Mouse (Mus musculus): Measurements from ENCODE around the gene Zdhhc13. TPM values are rescaled to one million over a fixed set of nuclear protein-coding genes. Genes with fewer than 3 reads are reported as not detected.

Zdhhc13 gene
- total RNA-seq, 2 experiments from 2014 or later, result 25.5 to 26.6 TPM

- peak; percentile 33 to 45 for DNase-seq (ENCODE audit: low spot score in 2 of 2)
- intact Hi-C loops (cut with DNase I), result no loop called here
These were observed 9.7 kb upstream of the Zdhhc13 start for GRCm38 (mm10) chr7:48779110-48779509.

DNA sequence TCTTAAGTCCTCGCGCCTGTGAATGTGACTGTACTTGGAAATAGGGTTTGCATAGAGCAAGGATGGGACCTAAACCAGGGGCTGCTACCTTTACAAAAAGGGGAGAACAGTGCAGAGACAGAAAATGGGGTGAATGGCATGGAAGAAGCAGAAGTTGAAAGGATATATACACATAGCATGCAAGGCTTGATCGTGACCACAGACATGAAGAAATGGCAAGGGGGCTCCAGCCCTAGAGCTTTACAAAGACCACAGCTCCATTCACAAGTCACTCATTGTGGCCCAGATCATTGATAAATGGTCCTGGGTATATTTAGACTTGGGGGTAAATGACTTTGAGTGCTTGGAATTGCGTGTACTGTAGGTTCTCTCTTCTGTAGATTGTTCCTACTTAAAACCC, 6.4 kb upstream of the Zdhhc13 start:
- DNase-seq (ENCODE audit: low spot score in 2 of 2), result no peak
- intact Hi-C loops (cut with DNase I), result no loop called here

DNA sequence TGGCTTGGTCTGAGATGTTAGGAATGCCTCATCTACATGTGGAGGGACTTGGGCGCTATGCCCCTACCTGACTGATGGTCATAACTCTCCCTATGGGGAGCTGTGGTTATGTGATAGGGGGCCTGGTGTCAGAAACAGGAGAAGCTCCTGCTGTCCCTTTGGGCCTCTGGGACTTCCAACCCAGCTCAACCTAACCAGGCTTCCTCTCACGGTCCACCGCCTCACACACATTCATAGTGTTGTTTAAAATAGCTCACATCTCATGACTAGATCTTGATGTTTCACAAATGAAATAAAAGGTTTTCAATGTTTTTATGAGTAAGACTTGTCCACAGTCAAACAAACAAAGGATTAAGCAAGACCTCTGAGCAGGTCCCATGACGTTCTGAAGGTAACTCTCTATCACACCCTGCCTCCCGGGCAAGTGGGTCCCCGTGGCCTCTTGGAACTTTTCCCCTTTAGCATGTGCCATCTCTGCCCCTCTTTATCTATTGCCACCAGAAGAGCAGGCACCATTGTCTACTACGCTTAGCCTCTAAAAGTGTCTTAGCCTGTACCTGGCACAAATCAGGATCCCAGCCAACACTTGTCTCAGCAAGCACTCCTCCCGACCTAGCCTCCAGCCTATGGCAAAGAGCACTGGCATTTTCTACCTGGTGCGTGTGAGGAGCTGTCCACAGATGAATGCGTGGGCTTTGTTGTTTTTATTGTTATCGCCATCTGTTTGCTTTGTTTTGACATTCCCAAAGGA, 3.9 kb upstream of the Zdhhc13 start:
- intact Hi-C loops (cut with DNase I), result no loop called here
- DNase-seq (ENCODE audit: low spot score in 2 of 2), result no peak

GRCm38 (mm10) chr7:48788348-48788747, 455 bp upstream of the Zdhhc13 start:
- no peak for DNase-seq (ENCODE audit: low spot score in 2 of 2)
- intact Hi-C loops (cut with DNase I), result no loop called here

DNA sequence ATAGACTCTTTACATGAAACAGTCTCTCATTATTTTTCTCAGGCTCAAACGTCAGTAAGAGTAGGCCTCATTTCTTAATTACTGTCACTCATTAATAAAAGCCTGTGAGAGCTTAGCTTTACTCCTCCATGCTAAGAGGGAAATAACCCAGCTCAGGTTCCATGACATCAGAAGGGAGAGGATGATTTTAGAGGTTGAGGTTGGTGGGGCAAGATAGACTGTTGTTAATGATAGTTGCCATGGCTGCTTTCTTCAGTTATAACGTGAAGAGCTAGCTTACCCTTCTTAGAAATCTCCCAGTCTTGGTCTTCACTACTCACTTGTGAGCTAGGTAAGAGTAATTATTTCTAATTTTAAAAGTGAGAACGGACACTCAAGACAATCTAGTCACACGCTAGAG, 1.3 kb downstream of the Zdhhc13 start:
- DNase-seq (ENCODE audit: low spot score in 2 of 2), result no peak
- intact Hi-C loops (cut with DNase I), result no loop called here

DNA sequence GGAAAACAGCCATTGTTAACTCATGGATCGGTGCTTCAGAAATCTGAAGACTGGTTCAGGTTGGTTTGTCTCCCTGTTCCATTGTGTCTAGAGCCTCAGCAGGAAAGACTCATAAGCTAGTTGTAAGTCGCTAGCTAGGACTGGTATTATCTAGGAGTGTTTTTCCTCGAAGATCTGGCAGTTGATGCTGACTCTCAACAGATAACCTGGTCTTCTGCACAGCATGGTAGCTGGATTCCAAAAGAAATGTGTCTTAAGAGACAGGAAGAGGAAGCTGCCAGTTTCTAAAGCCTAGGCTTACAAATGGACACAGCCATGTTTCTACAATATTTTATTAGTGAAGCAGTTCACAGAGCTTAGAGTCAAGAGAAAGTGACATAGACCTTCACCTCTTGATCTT, 2.6 kb downstream of the Zdhhc13 start:
- intact Hi-C loops (cut with DNase I), result no loop called here
- DNase-seq (ENCODE audit: low spot score in 2 of 2), result no peak

- intact Hi-C loops (cut with DNase I), result no loop called here
These were observed 6.3 kb downstream of the Zdhhc13 start for GRCm38 (mm10) chr7:48795130-48795529.

GRCm38 (mm10) chr7:48803381-48803780, 14.6 kb downstream of the Zdhhc13 start:
- no peak for DNase-seq (ENCODE audit: low spot score in 2 of 2)
- intact Hi-C loops (cut with DNase I), result loop anchor here (10.0 kb wide), 1 partner anchor 321 kb away; no protein-coding TSS in a partner anchor

More at GRCm38 (mm10) chr7:48795130-48795529, 6.3 kb downstream of the Zdhhc13 start:
- no peak for DNase-seq (ENCODE audit: low spot score in 2 of 2)

DNA sequence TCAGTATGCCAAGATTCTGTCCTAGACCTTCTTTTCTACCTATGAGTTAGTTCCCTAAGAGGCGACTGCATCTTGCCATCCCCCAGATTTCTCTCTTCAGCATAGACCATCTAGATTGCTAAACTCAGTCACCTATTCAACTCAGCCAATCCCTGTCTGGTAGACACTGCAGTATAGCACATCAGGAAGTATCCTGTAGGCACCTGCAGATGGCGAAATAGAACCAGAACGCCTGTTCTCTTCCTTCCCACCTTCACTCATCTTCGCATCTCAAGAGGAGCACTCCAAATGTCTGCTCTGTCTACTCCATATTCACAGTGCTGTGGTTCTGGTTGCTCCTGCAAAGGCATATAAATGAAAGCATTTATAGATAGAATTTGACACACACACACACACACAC, 17.8 kb downstream of the Zdhhc13 start:
- DNase-seq (ENCODE audit: low spot score in 2 of 2), result no peak
- intact Hi-C loops (cut with DNase I), result loop anchor here (10.0 kb wide), 1 partner anchor 318 kb away; no protein-coding TSS in a partner anchor

DNA sequence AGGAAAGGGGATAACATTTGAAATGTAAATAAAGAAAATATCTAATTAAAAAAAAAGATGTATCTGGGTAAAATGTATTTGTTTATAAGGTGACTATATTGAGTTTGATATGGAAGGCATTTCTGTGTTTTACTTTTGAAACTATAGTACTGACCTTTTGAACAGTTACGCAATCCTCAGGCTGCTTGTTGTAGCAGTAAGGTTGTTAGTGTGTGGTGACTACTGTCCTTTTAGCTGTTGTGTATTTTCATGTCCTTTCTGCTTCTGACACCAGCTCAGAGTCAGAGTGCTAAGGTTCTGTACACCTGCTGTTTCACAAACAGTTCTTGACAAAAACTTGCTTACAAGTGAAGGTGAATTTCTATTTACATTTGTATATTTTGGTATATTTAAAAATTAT, 21.8 kb downstream of the Zdhhc13 start:
- intact Hi-C loops (cut with DNase I), result no loop called here
- no peak for DNase-seq (ENCODE audit: low spot score in 2 of 2)

- no peak for DNase-seq (ENCODE audit: low spot score in 2 of 2)
- intact Hi-C loops (cut with DNase I), result no loop called here
These were observed 23.6 kb downstream of the Zdhhc13 start for GRCm38 (mm10) chr7:48812358-48812757.

DNA sequence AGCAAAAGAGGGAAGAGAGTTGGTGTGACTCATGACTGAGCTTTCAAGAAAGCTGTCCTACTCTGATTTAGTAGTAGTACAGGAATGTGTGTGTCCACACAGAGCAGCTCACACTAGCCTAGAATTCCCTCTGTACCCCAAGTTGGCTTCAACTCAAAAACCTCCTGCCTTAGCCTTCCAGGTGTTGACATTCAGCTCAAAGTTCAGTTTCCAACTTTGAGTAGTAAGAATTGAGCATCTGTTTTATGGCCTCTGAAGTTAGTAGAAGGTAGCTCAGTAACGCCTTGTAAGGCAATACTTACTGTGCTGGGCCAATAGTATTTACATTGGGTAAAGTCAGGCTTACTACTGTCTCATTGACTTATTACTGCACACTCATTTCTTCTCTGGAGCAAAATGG, 24.8 kb downstream of the Zdhhc13 start:
- DNase-seq (ENCODE audit: low spot score in 2 of 2), result no peak
- intact Hi-C loops (cut with DNase I), result no loop called here

DNA sequence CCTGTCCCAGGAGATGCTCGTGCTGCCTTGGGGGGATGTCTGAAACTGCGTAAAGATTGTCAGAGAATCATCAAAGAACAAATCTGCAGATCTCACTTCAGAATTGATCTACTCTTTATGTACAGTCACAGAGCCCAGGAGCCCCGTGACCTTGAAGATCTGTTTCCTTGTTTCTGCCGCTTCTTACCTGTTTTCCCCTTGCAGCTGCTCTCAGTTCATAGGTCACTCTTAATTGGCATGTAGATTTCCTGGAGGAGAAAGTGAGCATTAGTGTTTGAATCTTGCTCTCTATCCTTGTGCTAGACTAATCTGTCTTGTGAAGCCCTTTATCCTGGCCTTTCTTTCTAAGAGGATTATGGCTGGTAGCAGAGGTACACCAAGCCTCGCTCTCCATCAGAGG, 32.9 kb downstream of the Zdhhc13 start:
- intact Hi-C loops (cut with DNase I), result loop anchor here (5.0 kb wide), 1 partner anchor 56 kb away; no protein-coding TSS in a partner anchor
- DNase-seq (ENCODE audit: low spot score in 2 of 2), result no peak

GRCm38 (mm10) chr7:48823621-48824020, 34.8 kb downstream of the Zdhhc13 start:
- intact Hi-C loops (cut with DNase I), result loop anchor here (5.0 kb wide), 1 partner anchor 54 kb away; no protein-coding TSS in a partner anchor
- DNase-seq (ENCODE audit: low spot score in 2 of 2), result no peak

DNA sequence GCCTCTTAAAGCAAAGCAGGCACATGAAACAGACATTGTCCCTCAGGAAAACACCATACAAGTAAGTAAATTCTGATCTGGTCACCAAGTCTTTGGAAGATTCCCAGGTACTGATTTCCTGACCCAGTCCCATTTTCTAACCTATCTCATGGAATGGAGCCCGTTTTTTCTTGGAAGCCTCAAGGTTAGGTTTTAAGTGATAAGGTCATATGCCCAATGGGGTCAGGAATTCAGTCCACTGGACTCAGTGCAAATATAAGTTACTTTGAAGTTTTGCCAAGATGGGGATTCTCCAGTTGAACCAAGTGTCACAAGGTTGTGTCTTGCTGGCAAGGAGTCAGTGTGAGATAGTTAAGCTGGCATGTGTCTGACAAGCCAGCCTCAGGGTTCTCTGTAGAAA, 35.9 kb downstream of the Zdhhc13 start:
- DNase-seq (ENCODE audit: low spot score in 2 of 2), result no peak
- intact Hi-C loops (cut with DNase I), result loop anchor here (5.0 kb wide), 1 partner anchor 53 kb away; no protein-coding TSS in a partner anchor

DNA sequence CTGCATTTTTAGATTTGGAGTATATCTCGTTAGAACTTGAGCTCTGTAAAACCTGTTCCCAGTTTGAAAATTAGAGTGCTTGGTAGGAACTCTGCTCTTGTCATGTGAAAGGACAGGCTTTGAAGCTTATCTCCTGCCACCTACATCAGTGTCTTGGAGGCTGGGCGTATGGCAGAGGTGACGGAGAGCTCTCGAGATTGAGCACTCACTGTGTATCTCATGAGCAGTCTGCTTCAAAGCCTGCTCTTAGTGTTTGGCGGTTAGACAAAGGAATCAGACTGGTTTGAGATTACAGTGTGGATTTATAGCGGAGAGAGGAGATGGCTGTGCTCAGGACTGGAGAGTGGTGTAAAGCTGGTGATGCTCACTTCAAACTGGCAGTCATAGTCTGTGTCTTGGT, 36.4 kb downstream of the Zdhhc13 start:
- DNase-seq (ENCODE audit: low spot score in 2 of 2), result no peak
- intact Hi-C loops (cut with DNase I), result no loop called here

GRCm38 (mm10) chr7:48829177-48829910, 40.5 kb downstream of the Zdhhc13 start:
- DNase-seq (ENCODE audit: low spot score in 2 of 2), result no peak
- intact Hi-C loops (cut with DNase I), result no loop called here

DNA sequence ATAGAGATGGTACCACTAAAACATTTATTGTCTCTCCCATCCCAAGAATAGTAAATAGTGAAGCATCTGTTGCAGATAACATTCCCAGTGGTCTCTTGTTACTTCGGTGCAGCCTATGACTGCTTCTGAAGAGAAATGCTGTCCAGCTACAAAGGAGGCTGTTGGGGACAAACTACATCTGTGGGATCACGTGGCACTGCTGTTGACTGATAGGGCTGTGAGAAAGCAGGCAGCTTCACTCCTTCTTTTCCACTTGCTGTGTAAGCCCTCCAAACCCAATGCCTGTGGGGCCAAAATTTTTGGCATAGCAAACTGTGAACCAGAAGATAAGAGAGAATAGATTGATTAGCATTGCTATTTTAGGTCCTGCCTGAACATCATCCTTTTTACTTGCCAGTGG, 41.6 kb downstream of the Zdhhc13 start:
- intact Hi-C loops (cut with DNase I), result no loop called here
- no peak for DNase-seq (ENCODE audit: low spot score in 2 of 2)

- no peak for DNase-seq (ENCODE audit: low spot score in 2 of 2)
- intact Hi-C loops (cut with DNase I), result no loop called here
These were observed 43.9 kb downstream of the Zdhhc13 start for GRCm38 (mm10) chr7:48832735-48833134.

DNA sequence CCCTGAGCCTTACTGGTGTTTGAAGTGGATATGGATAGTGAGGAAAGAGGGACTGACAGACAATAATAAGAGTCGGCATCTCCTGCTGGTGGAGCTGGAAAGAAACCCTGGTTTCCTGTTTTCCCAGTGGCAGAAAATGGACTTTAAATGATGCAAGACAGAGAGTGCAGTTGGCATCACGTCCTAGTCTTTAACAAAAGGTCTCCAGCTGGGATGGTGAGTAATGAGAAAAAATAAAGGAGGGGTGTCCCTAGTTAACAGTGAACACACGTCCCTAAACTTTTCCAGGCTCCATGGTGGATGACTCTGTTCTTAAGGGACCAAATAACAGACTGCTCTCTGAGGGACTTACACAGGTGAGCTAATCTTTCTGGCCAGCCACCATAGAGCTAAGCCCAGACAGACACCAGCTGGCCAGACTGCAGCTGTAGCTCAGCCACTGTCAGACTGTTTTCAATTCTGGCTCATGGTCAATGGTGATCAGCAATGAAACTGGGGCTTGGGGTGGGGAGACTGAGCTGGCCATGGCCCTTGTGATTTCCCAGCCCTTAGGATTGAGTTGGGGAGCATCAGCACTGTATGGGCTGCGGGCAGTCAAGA, 45.7 kb downstream of the Zdhhc13 start:
- DNase-seq (ENCODE audit: low spot score in 2 of 2), result no peak
- intact Hi-C loops (cut with DNase I), result no loop called here
